Mouse (Mus musculus) MEL (cell line): ENCODE measurements at regions not wholly inside any gene's neighbourhood (a gene's known extent, or its start where the extent isn't known, plus 50 kb on each side); places are given as distances from the start of the nearest gene placed in this dataset.

ENCODE experiments used
- DNase-seq: peaks from one replicate; pipeline ENCODE4 v3.0.0; 2011; ENCODE audit warnings: low read depth, low spot score
- H3K27ac ChIP-seq: 2 replicates; pipeline ENCODE4 v1.5.1; 2012; ENCODE audit warnings: low read depth, mild to moderate bottlenecking, control low read depth, low read length, moderate library complexity; ENCODE audit not compliant: control insufficient read depth
- H3K27me3 ChIP-seq, 2 experiments: fragments of 150-350 bp in 1 of 2; sonication (generic) in 1 of 2; 2 replicates each; pipeline ENCODE4 v1.6.1; 2012; ENCODE audit warnings: low read length in 2 of 2, mild to moderate bottlenecking in 2 of 2, improper control_type of control experiment in 1 of 2, moderate library complexity in 1 of 2; ENCODE audit not compliant: insufficient read depth in 2 of 2, control insufficient read depth in 1 of 2
- H3K36me3 ChIP-seq, 2 experiments: 2 replicates each; pipeline ENCODE4 v1.6.1; 2012 to 2014; ENCODE audit warnings: low read length in 2 of 2, improper control_type of control experiment in 1 of 2, inconsistent platforms in 1 of 2, mild to moderate bottlenecking in 1 of 2; ENCODE audit not compliant: insufficient read depth in 2 of 2, control insufficient read depth in 1 of 2
- H3K4me1 ChIP-seq, 2 experiments: fragments of 150-350 bp in 1 of 2; sonication (generic) in 1 of 2; 2 replicates each; pipeline ENCODE4 v1.6.1; 2012; ENCODE audit warnings: low read length in 2 of 2, improper control_type of control experiment in 1 of 2, mild to moderate bottlenecking in 1 of 2; ENCODE audit not compliant: insufficient read depth in 2 of 2, control insufficient read depth in 1 of 2
- H3K4me3 ChIP-seq, 2 experiments: fragments of 150-350 bp in 1 of 2; sonication (generic) in 1 of 2; 2 replicates each; pipeline ENCODE4 v1.5.1; 2012; ENCODE audit warnings: low read depth in 2 of 2, low read length in 2 of 2, mild to moderate bottlenecking in 2 of 2, moderate library complexity in 2 of 2, control low read depth in 1 of 2, improper control_type of control experiment in 1 of 2; ENCODE audit not compliant: control insufficient read depth in 1 of 2, insufficient read depth in 1 of 2
- H3K79me2 ChIP-seq: 2 replicates; pipeline ENCODE4 v1.6.1; 2012; ENCODE audit warnings: mild to moderate bottlenecking, low read length, moderate library complexity; ENCODE audit not compliant: control insufficient read depth, poor library complexity, insufficient read depth
- H3K9ac ChIP-seq: 2 replicates; pipeline ENCODE4 v1.6.1; 2012; ENCODE audit warnings: low read depth, mild to moderate bottlenecking, control low read depth, low read length, moderate library complexity; ENCODE audit not compliant: control insufficient read depth, poor library complexity, severe bottlenecking
- H3K9me3 ChIP-seq: fragments of 150-350 bp; sonication (generic); replicated peaks from 2 replicates; pipeline ENCODE4 v1.6.1; 2012; ENCODE audit warnings: mild to moderate bottlenecking, low read length, improper control_type of control experiment, moderate library complexity; ENCODE audit not compliant: insufficient read depth
- BHLHE40 ChIP-seq: IDR thresholded peaks from 2 replicates; pipeline ENCODE4 v1.6.1; 2012; ENCODE audit warnings: low read depth, mild to moderate bottlenecking, inconsistent platforms, low read length, improper control_type of control experiment, borderline replicate concordance
- CTCF ChIP-seq, 3 experiments: IDR thresholded peaks in 2 of 3; conservative IDR thresholded peaks in 1 of 3; 2 replicates each; pipeline ENCODE4 v1.5.1; 2011 to 2012; ENCODE audit warnings: low read length in 3 of 3, low read depth in 2 of 3, mild to moderate bottlenecking in 2 of 3, improper control_type of control experiment in 1 of 3, inconsistent platforms in 1 of 3, mixed read lengths in 1 of 3, moderate library complexity in 1 of 3; ENCODE audit not compliant: control insufficient read depth in 1 of 3, insufficient read depth in 1 of 3, poor library complexity in 1 of 3, severe bottlenecking in 1 of 3
- ELF1 ChIP-seq: IDR thresholded peaks from 2 replicates; pipeline ENCODE4 v1.6.1; 2014; ENCODE audit warnings: low read depth, mild to moderate bottlenecking, inconsistent platforms, low read length, improper control_type of control experiment, moderate library complexity
- EP300 ChIP-seq, 2 experiments: IDR thresholded peaks; 2 replicates each; pipeline ENCODE4 v1.6.1; 2011; ENCODE audit warnings: improper control_type of control experiment in 2 of 2, low read length in 2 of 2, low read depth in 1 of 2, mild to moderate bottlenecking in 1 of 2
- ETS1 ChIP-seq: IDR thresholded peaks from 2 replicates; pipeline ENCODE4 v1.6.1; 2012; ENCODE audit warnings: low read depth, mild to moderate bottlenecking, inconsistent platforms, low read length, improper control_type of control experiment, moderate library complexity
- GABPA ChIP-seq: IDR thresholded peaks from 2 replicates; pipeline ENCODE4 v1.6.1; 2012; ENCODE audit warnings: low read depth, mild to moderate bottlenecking, inconsistent platforms, low read length, improper control_type of control experiment, moderate library complexity
- JUND ChIP-seq: IDR thresholded peaks from 2 replicates; pipeline ENCODE4 v1.6.1; 2011; ENCODE audit warnings: low read depth, mild to moderate bottlenecking, improper control_type of control experiment, low read length
- MAX ChIP-seq: IDR thresholded peaks from 2 replicates; pipeline ENCODE4 v1.6.1; 2011; ENCODE audit warnings: low read length, improper control_type of control experiment
- MAZ ChIP-seq: IDR thresholded peaks from 2 replicates; pipeline ENCODE4 v1.6.1; 2012; ENCODE audit warnings: low read depth, mild to moderate bottlenecking, inconsistent platforms, low read length, improper control_type of control experiment
- MEF2A ChIP-seq: IDR thresholded peaks from 2 replicates; pipeline ENCODE4 v1.6.1; 2014; ENCODE audit warnings: low read depth, mild to moderate bottlenecking, inconsistent platforms, low read length, improper control_type of control experiment; ENCODE audit not compliant: poor library complexity, insufficient replicate concordance, severe bottlenecking; ENCODE audit errors: extremely low read depth
- MXI1 ChIP-seq: IDR thresholded peaks from 2 replicates; pipeline ENCODE4 v1.6.1; 2011; ENCODE audit warnings: mild to moderate bottlenecking, low read depth, low read length, improper control_type of control experiment
- MYB ChIP-seq: IDR thresholded peaks from 2 replicates; pipeline ENCODE4 v1.6.1; 2011; ENCODE audit warnings: mild to moderate bottlenecking, low read depth, low read length, improper control_type of control experiment
- MYC ChIP-seq: IDR thresholded peaks from 2 replicates; pipeline ENCODE4 v1.6.1; 2011; ENCODE audit warnings: low read depth, mild to moderate bottlenecking, low read length, improper control_type of control experiment, moderate library complexity
- NELFE ChIP-seq: IDR thresholded peaks from 2 replicates; pipeline ENCODE4 v1.6.1; 2011; ENCODE audit warnings: low read depth, low read length, improper control_type of control experiment
- RAD21 ChIP-seq: IDR thresholded peaks from 2 replicates; pipeline ENCODE4 v1.6.1; 2011; ENCODE audit warnings: mild to moderate bottlenecking, low read depth, low read length, improper control_type of control experiment
- RCOR1 ChIP-seq: IDR thresholded peaks from 2 replicates; pipeline ENCODE4 v1.6.1; 2012; ENCODE audit warnings: low read depth, mild to moderate bottlenecking, inconsistent platforms, low read length, improper control_type of control experiment
- SIN3A ChIP-seq: IDR thresholded peaks from 2 replicates; pipeline ENCODE4 v1.6.1; 2012; ENCODE audit warnings: low read length, improper control_type of control experiment, inconsistent platforms
- TBP ChIP-seq: IDR thresholded peaks from 2 replicates; pipeline ENCODE4 v1.8.0; 2011; ENCODE audit warnings: low read depth, low read length, improper control_type of control experiment
- TCF12 ChIP-seq: IDR thresholded peaks from 2 replicates; pipeline ENCODE4 v1.6.1; 2014; ENCODE audit warnings: low read depth, mild to moderate bottlenecking, inconsistent platforms, low read length, improper control_type of control experiment, moderate library complexity
- UBTF ChIP-seq: IDR thresholded peaks from 2 replicates; pipeline ENCODE4 v1.6.1; 2012; ENCODE audit warnings: low read depth, mild to moderate bottlenecking, inconsistent platforms, low read length, improper control_type of control experiment, moderate library complexity, borderline replicate concordance; ENCODE audit not compliant: insufficient read depth
- USF1 ChIP-seq: IDR thresholded peaks from 2 replicates; pipeline ENCODE4 v1.6.1; 2014; ENCODE audit warnings: low read depth, mild to moderate bottlenecking, inconsistent platforms, low read length, improper control_type of control experiment, moderate library complexity
- ZKSCAN1 ChIP-seq: IDR thresholded peaks from 2 replicates; pipeline ENCODE4 v1.6.1; 2012; ENCODE audit warnings: low read depth, mild to moderate bottlenecking, inconsistent platforms, low read length, improper control_type of control experiment, moderate library complexity
- ZNF384 ChIP-seq: IDR thresholded peaks from 2 replicates; pipeline ENCODE4 v1.6.1; 2012; ENCODE audit warnings: low read depth, mild to moderate bottlenecking, inconsistent platforms, low read length, improper control_type of control experiment

GRCm38 (mm10) chr11:18596996-18597395 is 421.8 kb downstream of the Meis1 start:
- no peak overlapping the region for H3K9ac ChIP-seq
- no peak for TF ChIP-seq USF1
- no peak for TF ChIP-seq MAX
- no peak for TF ChIP-seq TCF12
- no peak for TF ChIP-seq RAD21
- TF ChIP-seq MAZ: no peak
- TF ChIP-seq ZNF384: no peak
- no peak for TF ChIP-seq MXI1
- TF ChIP-seq JUND: no peak
- no peak for TF ChIP-seq ETS1
- TF ChIP-seq MYC: no peak
- TF ChIP-seq GABPA: no peak
- TF ChIP-seq MEF2A: no peak
- no peak for TF ChIP-seq TBP
- no peak for TF ChIP-seq CTCF (IDR thresholded peaks at IDR 0.05 in 2 of 3, conservative IDR thresholded peaks at IDR 0.05 in 1 of 3; ENCODE audit: control insufficient read depth in 1 of 3, insufficient read depth in 1 of 3, low read depth in 2 of 3, low read length in 3 of 3, poor library complexity in 1 of 3, severe bottlenecking in 1 of 3)
- TF ChIP-seq BHLHE40: no peak
- no peak for TF ChIP-seq UBTF
- no peak for TF ChIP-seq ZKSCAN1
- TF ChIP-seq RCOR1: no peak
- DNase-seq: no peak
- H3K27ac ChIP-seq: no peak overlapping the region
- H3K4me3 ChIP-seq: no peak overlapping the region
- peaks cover 0 to 1% of the 10 kb centered on the region in 2 experiments; a peak in 2 of 4 replicates for H3K27me3 ChIP-seq
- H3K36me3 ChIP-seq: no peaks in the 10 kb centered on the region
- no peaks in the 10 kb centered on the region for H3K4me1 ChIP-seq
- H3K9me3 ChIP-seq: no peaks in the 10 kb centered on the region
- no peaks in the 10 kb centered on the region for H3K79me2 ChIP-seq

- Histone ChIP-seq H3K79me2 (no peaks in the 10 kb centered on the region), H3K27ac (no peak overlapping the region), H3K4me1 (no peaks in the 10 kb centered on the region), H3K9me3 (no peaks in the 10 kb centered on the region), H3K27me3 (no peaks in the 10 kb centered on the region), H3K36me3 (no peaks in the 10 kb centered on the region), H3K9ac (no peak overlapping the region), H3K4me3 (no peak overlapping the region)
- TF ChIP-seq MXI1 (no peak), ZNF384 (no peak), NELFE (no peak), EP300 (IDR thresholded peaks at IDR 0.05; ENCODE audit: low read depth in 1 of 2, low read length in 2 of 2) (no peak), MYB (no peak), SIN3A (no peak), JUND (no peak), CTCF (IDR thresholded peaks at IDR 0.05 in 2 of 3, conservative IDR thresholded peaks at IDR 0.05 in 1 of 3; ENCODE audit: control insufficient read depth in 1 of 3, insufficient read depth in 1 of 3, low read depth in 2 of 3, low read length in 3 of 3, poor library complexity in 1 of 3, severe bottlenecking in 1 of 3) (no peak), MAX (no peak), ELF1 (no peak)
- DNase-seq: no peak
These were observed 428.3 kb downstream of the Meis1 start for GRCm38 (mm10) chr11:18590487-18590886.
